ENCODE assay signal across 11 mouse cellular contexts in the genomic region with DNA sequence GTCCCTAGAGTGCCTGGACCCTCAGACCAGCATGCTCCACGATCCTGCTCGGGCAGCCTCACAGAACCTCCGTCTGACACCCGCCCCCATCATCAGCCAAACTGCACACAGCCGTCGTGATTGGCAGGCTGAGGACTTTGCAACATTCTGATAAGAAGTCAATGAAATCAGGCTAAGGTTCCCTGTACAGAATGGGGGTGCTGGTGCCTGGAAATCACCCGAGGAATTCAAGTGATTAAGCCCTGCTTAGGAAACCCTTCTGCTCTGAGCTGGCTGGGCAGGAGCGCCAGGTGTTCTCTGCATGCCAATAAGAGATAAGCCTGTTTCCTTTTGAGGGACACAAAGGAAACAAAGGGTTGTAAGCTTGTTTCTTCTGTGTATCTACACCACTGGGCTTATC.
DNase-seq lines count a peak whose midpoint lies in the region; ATAC-seq and TF ChIP-seq lines count a peak whose summit lies in the region.
"Had no signal": no experiment of that assay in that cellular context is flagged by ENCODE, and none has a peak within 500 bp of the region (broad histone marks: within the 10 kb centered on the region; RNA-seq: fewer than 3 reads in every experiment).

No protein-coding gene starts in this region.

- DNase-seq in midbrain, embryonic 11.5 days (ENCODE audit: low spot score, missing footprints) = no peak
- peak; percentile 62 for DNase-seq in yolk sac, embryonic 10.5 days (ENCODE audit: low spot score)
- no peak for DNase-seq in forebrain, postnatal 0 days
- DNase-seq in ovary, postnatal 10 days (ENCODE audit: low spot score) = no peak
- DNase-seq: cerebellum, postnatal 36 days had no signal

- H3K9me3 ChIP-seq in midbrain, embryonic 11.5 days (ENCODE audit: control insufficient read depth, low read length) = no peaks in the 10 kb centered on the region
- H3K9me3 ChIP-seq in midbrain, embryonic 16.5 days (replicated peaks; ENCODE audit: control insufficient read depth, low read length, poor library complexity, severe bottlenecking) = no peaks in the 10 kb centered on the region
- no peaks in the 10 kb centered on the region for H3K9me3 ChIP-seq in intestine, embryonic 15.5 days
- no peaks in the 10 kb centered on the region for H3K9me3 ChIP-seq in liver, embryonic 16.5 days (replicated peaks; ENCODE audit: control insufficient read depth, low read length)
- H3K9me3 ChIP-seq in forebrain, postnatal 0 days (ENCODE audit: low read length) = no peaks in the 10 kb centered on the region
- H3K9me3 ChIP-seq: embryonic facial prominence, embryonic 15.5 days; limb, embryonic 15.5 days had no signal

- no peak overlapping the region for H3K9ac ChIP-seq in midbrain, embryonic 11.5 days (ENCODE audit: low read length)
- no peak overlapping the region for H3K9ac ChIP-seq in midbrain, embryonic 16.5 days (ENCODE audit: low read depth, low read length)
- H3K9ac ChIP-seq in intestine, embryonic 15.5 days = no peak overlapping the region
- H3K9ac ChIP-seq in liver, embryonic 16.5 days (ENCODE audit: low read depth, low read length) = no peak overlapping the region
- H3K9ac ChIP-seq in forebrain, postnatal 0 days = no peak overlapping the region
- H3K9ac ChIP-seq: embryonic facial prominence, embryonic 15.5 days; limb, embryonic 15.5 days had no signal

- H3K36me3 ChIP-seq in midbrain, embryonic 11.5 days (ENCODE audit: control insufficient read depth, insufficient read depth, low read length) = no peaks in the 10 kb centered on the region
- H3K36me3 ChIP-seq in midbrain, embryonic 16.5 days (ENCODE audit: control insufficient read depth, insufficient read depth, low read length) = no peaks in the 10 kb centered on the region
- no peaks in the 10 kb centered on the region for H3K36me3 ChIP-seq in intestine, embryonic 15.5 days
- no peaks in the 10 kb centered on the region for H3K36me3 ChIP-seq in liver, embryonic 16.5 days (ENCODE audit: control insufficient read depth, insufficient read depth)
- H3K36me3 ChIP-seq in forebrain, postnatal 0 days (ENCODE audit: insufficient read depth) = no peaks in the 10 kb centered on the region
- H3K36me3 ChIP-seq: embryonic facial prominence, embryonic 15.5 days; limb, embryonic 15.5 days had no signal

- no peaks in the 10 kb centered on the region for H3K27me3 ChIP-seq in midbrain, embryonic 11.5 days (ENCODE audit: control insufficient read depth, insufficient read depth, low read length)
- no peaks in the 10 kb centered on the region for H3K27me3 ChIP-seq in midbrain, embryonic 16.5 days (ENCODE audit: control insufficient read depth, insufficient read depth, low read depth, low read length)
- no peaks in the 10 kb centered on the region for H3K27me3 ChIP-seq in intestine, embryonic 15.5 days (replicated peaks)
- H3K27me3 ChIP-seq in liver, embryonic 16.5 days (ENCODE audit: control insufficient read depth, insufficient read depth, low read depth, low read length) = no peaks in the 10 kb centered on the region
- no peaks in the 10 kb centered on the region for H3K27me3 ChIP-seq in forebrain, postnatal 0 days (ENCODE audit: insufficient read depth, low read length)
- H3K27me3 ChIP-seq: embryonic facial prominence, embryonic 15.5 days; limb, embryonic 15.5 days had no signal

- 31% methylated on average over 8 of the region's 8 CpGs for WGBS in midbrain, embryonic 11.5 days
- WGBS in midbrain, embryonic 16.5 days = 22% methylated on average over 8 of the region's 8 CpGs
- 34% methylated on average over 8 of the region's 8 CpGs for WGBS in intestine, embryonic 15.5 days
- 4% methylated on average over 8 of the region's 8 CpGs for WGBS in liver, embryonic 16.5 days (ENCODE audit: insufficient replicate concordance)
- WGBS in forebrain, postnatal 0 days = 33% methylated on average over 8 of the region's 8 CpGs

- H3K4me2 ChIP-seq in midbrain, embryonic 11.5 days = no peak overlapping the region
- no peak overlapping the region for H3K4me2 ChIP-seq in midbrain, embryonic 16.5 days (ENCODE audit: low read length)
- peak overlapping the region; percentile 47 for H3K4me2 ChIP-seq in intestine, embryonic 15.5 days (replicated peaks)
- H3K4me2 ChIP-seq in liver, embryonic 16.5 days (ENCODE audit: low read depth, low read length) = 0 out of 2 replicates have a peak overlapping the region, but pooled peaks have one; percentile 24
- no peak overlapping the region for H3K4me2 ChIP-seq in forebrain, postnatal 0 days (ENCODE audit: low read depth)
- H3K4me2 ChIP-seq: embryonic facial prominence, embryonic 15.5 days; limb, embryonic 15.5 days had no signal

- no peak overlapping the region for H3K4me3 ChIP-seq in midbrain, embryonic 11.5 days (ENCODE audit: low read depth, low read length)
- H3K4me3 ChIP-seq in midbrain, embryonic 16.5 days (ENCODE audit: low read depth, low read length) = no peak overlapping the region
- H3K4me3 ChIP-seq in intestine, embryonic 15.5 days (replicated peaks) = no peak overlapping the region
- no peak overlapping the region for H3K4me3 ChIP-seq in liver, embryonic 16.5 days (ENCODE audit: low read depth, low read length)
- no peak overlapping the region for H3K4me3 ChIP-seq in forebrain, postnatal 0 days (ENCODE audit: low read depth, low read length)
- H3K4me3 ChIP-seq: embryonic facial prominence, embryonic 15.5 days; limb, embryonic 15.5 days had no signal

- peaks cover 2% of the 10 kb centered on the region; the same call in 1 of the 2 replicates for H3K4me1 ChIP-seq in midbrain, embryonic 11.5 days (ENCODE audit: control insufficient read depth, insufficient read depth, low read length)
- no peaks in the 10 kb centered on the region for H3K4me1 ChIP-seq in midbrain, embryonic 16.5 days (ENCODE audit: control insufficient read depth, insufficient read depth, low read length)
- H3K4me1 ChIP-seq in intestine, embryonic 15.5 days (replicated peaks) = peaks cover 5% of the 10 kb centered on the region
- H3K4me1 ChIP-seq in liver, embryonic 16.5 days (ENCODE audit: control insufficient read depth, low read depth, low read length) = peaks cover 8% of the 10 kb centered on the region
- H3K4me1 ChIP-seq in forebrain, postnatal 0 days (ENCODE audit: insufficient read depth) = no peaks in the 10 kb centered on the region

- no peak for TF ChIP-seq CTCF in forebrain, postnatal 0 days (IDR thresholded peaks at IDR 0.05; ENCODE audit: low read depth)

- 0 out of 2 replicates have a peak, but pooled peaks have one; percentile 24 for ATAC-seq in midbrain, embryonic 11.5 days (ENCODE audit: low FRiP score)
- no peak for ATAC-seq in midbrain, embryonic 16.5 days
- ATAC-seq in intestine, embryonic 15.5 days = peak; percentile 82
- peak; percentile 74 for ATAC-seq in liver, embryonic 16.5 days (ENCODE audit: low read depth)
- no peak for ATAC-seq in forebrain, postnatal 0 days
- ATAC-seq: forebrain, embryonic 14.5 days had no signal

- H3K27ac ChIP-seq in midbrain, embryonic 11.5 days (ENCODE audit: low read depth, low read length) = no peak overlapping the region
- no peak overlapping the region for H3K27ac ChIP-seq in midbrain, embryonic 16.5 days (ENCODE audit: low read length)
- peak overlapping the region; percentile 81 for H3K27ac ChIP-seq in intestine, embryonic 15.5 days
- H3K27ac ChIP-seq in liver, embryonic 16.5 days (ENCODE audit: low read length) = no peak overlapping the region
- no peak overlapping the region for H3K27ac ChIP-seq in forebrain, postnatal 0 days (ENCODE audit: low read depth, low read length)
- H3K27ac ChIP-seq: embryonic facial prominence, embryonic 15.5 days; limb, embryonic 15.5 days had no signal

Comparison
In these comparisons a context has a peak if more than half of its experiments do, and no peak if none do; other contexts are left out.
1. ATAC-seq: peak in midbrain, embryonic 11.5 days (single experiment), intestine, embryonic 15.5 days (single experiment) and liver, embryonic 16.5 days (single experiment); none in midbrain, embryonic 16.5 days (single experiment) and forebrain, postnatal 0 days (single experiment).
2. H3K4me2 ChIP-seq: peak in intestine, embryonic 15.5 days (single experiment) and liver, embryonic 16.5 days (single experiment); none in midbrain, embryonic 11.5 days (single experiment), midbrain, embryonic 16.5 days (single experiment) and forebrain, postnatal 0 days (single experiment).